Mouse (Mus musculus): ENCODE results near the gene Gkn1.

Gene Gkn1

DNA sequence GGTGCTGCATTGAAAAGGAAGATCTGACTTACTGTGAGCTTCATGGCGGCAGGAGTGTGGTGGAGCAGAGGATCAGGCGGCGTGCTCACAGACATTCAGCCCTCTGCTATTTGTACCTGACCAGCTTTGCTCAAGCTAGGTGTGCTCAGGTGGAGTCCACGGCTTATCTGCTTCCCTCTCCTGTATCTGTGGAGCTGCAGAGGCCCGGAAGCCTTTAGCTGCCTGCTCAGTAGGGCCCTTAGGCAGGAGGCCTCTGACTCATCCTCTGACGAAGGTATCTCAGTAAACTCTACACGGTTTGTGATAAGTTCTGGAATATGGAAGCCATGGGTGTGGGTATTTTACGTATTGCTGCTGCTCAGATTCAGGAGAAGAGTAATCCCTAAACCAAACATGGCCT, at the start of gene Gkn1:
TSS of gene Gkn1 (minus strand) at position 114 of the 400 bp plus-strand sequence.
- DNase-seq (ENCODE audit: low spot score) = no peak

DNA sequence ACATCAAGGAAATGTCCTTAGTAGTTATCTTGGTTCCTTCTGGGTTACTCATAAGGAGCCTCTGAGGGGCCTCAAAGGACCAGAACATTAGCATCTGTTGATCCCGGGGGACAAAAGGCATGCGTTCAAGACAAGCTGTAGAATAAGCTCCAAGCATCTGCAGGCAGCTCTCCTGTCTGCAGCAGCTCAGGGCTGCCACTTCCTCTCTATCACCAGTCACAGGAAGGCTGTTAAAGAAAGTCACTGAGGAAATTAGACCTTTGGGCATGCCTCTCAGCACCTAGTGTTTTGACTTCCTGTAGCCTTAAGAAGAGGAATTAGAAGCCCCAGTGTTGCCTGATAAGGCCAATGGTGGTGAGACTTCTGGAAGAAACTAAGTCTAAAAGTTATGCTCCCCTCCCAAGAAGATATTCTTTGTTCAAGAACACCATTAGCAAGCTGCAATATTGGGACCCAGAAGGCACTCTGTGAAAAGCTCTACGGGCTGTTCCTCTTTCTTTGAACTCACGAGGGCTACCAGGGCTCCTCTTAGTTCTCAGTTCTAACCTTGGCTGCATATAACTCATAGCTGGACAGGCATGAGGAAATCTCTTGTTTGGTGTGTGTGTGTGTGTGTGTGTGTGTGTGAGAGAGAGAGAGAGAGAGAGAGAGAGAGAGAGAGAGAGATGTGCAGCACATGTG, 49.3 kb upstream of the Gkn1 start:
- no peak for DNase-seq (ENCODE audit: low spot score)

DNA sequence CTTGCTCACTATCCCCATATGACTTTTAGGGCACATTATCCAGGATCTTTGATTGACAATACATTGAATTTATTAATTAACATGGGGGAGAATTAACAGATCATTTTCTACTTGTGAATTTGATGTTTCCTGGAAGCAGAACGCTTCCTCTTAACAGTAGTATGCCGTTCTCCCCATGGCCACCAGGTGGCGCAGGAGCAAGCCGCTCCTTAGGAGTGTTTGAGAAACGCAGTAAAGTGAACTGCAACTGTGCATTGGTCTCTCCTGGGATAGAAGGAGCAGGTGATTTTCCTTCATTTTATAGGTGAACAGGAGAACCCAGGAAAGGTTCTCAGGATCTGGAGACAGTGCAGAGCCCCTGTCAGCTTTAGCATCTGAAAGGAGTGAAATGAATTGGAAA, 48.4 kb upstream of the Gkn1 start:
- DNase-seq (ENCODE audit: low spot score) = peak; percentile 85

DNA sequence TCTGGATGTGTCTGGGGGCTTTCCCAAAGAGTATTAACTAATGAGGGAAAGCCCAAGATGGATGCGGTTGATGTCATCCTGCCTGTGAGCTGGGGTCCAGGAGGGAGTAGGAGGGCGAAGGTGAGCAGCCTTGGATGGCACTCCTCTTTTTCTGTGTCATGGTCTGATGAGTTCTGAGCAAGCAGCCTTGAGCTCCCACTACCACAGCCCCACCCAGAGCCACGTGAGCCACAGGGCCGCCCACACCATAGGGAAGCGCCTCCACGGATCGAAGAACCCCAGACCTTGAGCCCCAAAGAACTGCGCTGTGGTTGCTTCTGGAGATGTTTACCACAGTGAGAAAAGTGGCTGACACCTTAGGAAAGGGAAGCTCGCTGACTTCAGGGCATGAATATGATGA, 44.0 kb upstream of the Gkn1 start:
- no peak for DNase-seq (ENCODE audit: low spot score)

DNA sequence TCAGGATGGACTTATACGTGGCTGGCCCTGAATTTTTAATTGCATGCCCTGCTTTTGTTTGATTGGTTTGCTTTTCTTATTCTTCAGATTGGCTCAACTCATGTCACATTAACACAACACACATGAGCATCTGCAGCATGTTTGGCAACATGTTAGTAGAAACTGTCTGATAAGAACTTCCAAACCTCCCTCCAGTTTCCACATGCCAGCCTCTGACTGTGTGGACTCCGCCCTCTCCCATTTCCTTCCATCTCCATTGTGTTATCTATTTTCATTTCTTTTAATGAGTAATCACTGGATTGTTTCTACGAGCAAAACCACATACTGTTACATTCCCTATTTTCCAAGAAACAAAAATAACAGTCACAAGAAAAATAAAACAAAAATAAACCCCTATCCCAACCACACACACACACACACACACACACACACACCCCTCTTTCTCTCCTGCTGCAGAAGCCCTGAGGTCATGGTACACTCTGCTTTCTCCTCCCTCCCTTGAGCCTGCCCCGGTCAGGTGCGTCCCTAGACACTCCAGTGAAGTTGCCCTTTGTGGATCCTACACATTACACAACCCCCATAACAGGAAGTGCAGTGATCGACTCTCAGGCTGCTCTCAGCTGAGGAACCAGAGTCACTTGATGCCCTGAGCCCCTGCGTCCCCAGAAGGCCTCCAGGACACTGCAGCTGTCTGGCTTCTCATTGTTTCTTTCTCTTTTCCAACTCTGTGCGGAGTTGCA, 42.9 kb upstream of the Gkn1 start:
- DNase-seq (ENCODE audit: low spot score) = no peak

DNA sequence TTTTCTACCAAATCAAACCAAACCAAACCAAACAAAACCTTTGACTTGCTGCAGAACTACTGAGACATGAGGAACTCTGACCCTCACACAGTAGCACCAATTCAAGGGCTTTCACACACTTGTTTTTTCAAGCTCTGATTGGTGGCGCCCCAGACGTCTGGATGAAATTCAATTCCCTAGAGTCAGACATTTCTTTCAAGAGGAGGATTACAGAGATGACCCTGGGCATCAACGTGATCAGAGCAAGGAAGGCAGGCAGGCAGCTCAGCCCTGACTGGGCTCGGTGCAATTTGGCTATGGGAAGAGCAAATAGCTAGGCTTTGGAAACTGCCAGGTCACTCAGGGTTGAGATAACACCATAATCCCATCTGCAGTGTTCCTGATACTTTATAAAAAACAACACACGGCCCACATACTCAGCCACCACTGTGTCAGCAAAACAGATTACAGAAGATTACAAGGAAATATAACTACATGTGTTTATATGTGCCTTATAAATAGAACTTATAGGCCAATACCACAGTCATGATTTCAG, 38.8 kb upstream of the Gkn1 start:
- DNase-seq (ENCODE audit: low spot score) = peak; percentile 54

DNA sequence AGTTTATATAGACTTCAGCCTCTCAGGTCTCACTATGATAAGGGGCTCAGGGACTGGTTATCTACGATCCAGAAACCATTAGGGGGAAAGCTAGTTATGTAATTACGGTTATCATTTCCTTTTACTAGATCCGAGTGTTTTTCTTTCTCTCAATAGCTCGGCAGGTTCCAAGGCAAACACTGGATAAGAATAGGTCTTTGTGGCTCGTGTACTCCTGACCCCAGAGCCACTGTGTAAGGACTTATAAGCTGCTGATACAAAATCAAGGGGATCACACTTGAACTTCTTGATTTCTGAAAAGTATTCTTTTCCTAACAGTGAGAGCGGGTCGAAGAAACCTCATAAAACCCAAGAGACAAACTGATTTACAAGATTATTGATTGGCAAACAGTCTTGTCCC, 38.1 kb upstream of the Gkn1 start, which contains the start of gene Gkn3:
TSS of gene Gkn3 (minus strand) at position 59 of the 400 bp plus-strand sequence.
- DNase-seq (ENCODE audit: low spot score) = no peak

DNA sequence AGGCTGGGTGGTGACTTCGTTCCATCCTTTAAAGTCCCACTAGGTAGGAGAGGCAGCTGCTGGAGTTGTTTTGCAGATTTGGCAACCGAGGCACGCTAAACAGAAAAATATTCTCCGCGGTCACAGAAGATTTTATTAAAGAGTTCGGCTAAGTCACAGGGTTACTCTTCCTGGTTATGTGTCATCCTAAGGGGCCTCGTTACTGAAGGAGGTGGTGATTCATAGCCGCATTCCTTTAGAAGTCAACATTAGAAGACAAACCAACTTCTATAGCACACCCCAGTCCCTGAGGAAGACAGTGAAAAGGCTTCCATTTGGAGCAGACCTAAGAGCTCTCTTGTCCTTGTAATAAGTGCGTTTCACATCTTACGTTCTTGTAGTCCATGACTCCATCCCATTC, 35.9 kb upstream of the Gkn1 start:
- DNase-seq (ENCODE audit: low spot score) = no peak

DNA sequence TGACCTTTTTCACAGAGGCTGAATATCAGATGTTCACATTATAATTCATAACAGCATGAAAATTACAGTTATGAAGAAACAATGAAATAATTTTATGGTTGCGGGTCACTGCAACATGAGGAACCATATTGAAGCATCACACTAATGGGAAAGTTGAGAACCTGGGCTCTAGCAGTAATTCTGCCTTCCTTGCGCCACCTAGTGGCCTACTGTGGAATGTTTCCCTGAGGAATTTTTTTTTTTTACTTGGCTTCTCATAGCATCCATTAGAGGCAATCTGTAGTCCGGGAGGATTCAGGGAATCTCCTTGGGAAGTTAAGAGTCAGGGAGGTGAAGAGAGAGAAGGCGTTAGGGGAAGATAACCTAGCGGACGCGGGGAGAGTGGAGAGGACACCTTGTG, 35.5 kb upstream of the Gkn1 start:
- peak; percentile 93 for DNase-seq (ENCODE audit: low spot score)

DNA sequence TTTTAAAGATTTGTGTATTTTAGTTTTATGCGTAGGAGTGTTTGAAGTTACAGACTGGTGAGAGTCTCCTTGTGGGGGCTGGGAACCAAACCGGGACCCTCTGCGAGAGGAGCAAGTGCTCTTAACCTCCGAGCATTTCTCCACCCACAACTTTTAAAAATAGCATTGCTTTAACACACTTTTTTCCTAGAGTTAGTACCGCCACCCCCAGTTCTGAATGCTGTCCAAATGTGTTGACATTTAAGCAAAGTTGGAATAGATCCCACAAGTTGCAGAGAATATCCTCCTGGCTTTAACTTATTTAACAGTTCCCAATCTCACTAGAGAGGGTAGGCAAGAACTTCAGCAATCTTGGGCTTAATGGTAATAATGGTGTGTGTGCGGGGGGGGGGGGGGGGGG, 34.0 kb upstream of the Gkn1 start:
- DNase-seq (ENCODE audit: low spot score) = no peak

DNA sequence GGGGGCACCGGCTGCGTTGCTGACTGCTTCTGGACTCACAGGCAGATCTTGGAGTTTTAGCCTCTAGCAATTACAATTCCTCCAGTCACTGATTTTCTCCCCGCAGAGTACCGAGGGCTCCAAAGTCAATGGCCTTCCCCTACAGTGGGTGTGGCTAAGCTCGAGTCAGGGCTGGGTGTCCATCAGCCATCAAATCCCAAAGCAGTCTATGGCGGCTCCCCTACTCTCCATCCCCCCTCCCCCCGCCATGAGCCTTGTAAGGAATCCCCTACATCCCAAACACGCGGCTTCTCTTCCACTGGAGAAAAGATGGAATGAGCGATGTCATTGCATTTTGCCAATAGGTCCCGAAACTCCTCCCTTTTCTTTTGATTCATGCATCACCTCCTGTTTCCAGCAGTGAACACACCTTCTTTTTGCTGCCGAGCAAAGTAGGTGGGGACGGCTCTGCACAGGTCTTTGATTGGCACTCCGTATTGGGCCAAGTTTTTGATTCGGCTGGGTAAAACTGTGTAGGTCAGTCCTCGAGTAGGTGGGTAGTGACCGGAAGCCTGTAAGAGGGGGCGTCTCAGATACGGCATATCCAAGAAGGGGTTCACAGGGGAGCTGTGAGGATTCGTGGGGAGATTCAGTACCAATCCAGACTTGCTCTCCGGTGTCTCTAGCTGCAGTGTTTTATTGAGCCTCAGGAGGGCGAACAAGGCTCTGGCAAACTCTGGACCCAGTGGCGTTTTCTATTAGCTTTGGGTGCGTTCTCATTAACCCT, 33.4 kb upstream of the Gkn1 start:
- DNase-seq (ENCODE audit: low spot score) = peak; percentile 49

DNA sequence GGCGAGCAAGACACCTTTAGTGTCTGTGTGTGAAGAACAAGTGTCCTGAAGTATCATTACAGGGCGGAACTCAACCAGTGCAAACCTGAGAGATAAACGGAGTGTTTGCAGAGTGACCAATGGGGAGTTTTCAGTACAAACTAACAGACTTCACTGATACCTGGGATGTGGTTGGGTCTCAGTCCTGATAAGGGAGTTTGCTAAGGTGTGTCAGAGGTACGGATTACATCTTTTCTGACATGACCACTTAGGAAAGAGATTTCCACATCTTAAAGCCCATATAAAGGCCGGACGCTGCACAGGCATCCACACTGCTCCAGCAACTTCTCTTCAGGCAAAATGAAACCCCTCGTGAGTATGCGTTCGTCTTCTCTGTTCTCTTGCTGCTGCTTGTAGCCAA, 22.3 kb upstream of the Gkn1 start, which contains the start of gene Gkn2:
TSS of gene Gkn2 (plus strand) at position 301 of the 400 bp plus-strand sequence.
- no peak for DNase-seq (ENCODE audit: low spot score)

DNA sequence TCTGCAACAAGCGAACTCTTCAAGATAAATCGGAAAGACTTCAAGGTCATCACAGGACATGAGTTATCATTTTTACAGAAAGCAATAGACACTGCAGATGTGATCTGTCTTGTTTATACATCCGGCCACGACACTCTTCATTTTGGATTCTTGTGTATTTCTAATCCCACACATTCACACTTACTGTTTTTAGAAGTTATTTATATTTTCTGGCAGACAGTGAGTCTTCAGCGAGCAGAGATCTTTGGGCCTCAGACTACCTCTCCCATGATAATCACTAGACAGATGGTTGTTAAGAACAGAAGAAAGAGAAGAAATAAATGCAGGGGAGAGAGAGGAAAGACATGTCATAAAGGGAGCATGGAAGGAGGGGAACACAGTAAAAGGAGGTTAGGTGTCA, 18.5 kb upstream of the Gkn1 start:
- no peak for DNase-seq (ENCODE audit: low spot score)

DNA sequence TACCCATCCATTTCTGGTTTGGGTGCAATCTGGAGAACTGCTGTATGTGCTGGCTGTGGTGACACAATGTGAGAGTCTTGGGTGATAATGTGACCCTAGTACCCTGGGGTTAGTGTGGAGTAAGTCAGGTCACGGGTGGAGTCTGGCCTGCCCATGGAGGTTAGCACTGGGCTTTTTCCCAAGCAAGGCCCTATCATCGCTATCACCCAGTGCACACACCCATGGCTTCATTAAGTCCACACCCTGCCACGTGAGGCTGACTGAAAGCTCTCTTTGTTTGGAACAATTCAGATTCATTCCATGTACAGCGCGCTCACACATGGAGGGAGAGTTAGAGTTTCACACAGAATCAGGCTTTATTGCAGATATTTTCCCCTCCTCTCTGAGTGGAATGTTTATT, 3.7 kb upstream of the Gkn1 start:
- DNase-seq (ENCODE audit: low spot score) = no peak

DNA sequence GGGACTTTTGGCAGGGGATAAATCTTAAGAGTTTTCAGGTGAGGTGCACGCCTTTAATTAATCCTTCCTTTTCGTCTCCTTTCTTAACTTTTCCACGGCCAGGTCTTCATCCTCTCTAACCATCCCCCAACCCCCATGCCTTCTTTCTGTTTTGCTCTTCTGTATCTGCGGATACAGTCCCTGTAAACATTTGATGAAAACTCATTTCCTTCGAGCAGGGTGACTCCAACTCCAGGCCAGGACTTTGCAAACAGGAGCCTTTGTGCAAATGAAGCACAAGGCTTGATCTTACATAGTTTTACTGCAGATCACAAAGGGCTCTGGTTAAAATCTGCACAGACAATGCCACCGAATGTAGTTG, 14.8 kb downstream of the Gkn1 start:
- no peak for DNase-seq (ENCODE audit: low spot score)

DNA sequence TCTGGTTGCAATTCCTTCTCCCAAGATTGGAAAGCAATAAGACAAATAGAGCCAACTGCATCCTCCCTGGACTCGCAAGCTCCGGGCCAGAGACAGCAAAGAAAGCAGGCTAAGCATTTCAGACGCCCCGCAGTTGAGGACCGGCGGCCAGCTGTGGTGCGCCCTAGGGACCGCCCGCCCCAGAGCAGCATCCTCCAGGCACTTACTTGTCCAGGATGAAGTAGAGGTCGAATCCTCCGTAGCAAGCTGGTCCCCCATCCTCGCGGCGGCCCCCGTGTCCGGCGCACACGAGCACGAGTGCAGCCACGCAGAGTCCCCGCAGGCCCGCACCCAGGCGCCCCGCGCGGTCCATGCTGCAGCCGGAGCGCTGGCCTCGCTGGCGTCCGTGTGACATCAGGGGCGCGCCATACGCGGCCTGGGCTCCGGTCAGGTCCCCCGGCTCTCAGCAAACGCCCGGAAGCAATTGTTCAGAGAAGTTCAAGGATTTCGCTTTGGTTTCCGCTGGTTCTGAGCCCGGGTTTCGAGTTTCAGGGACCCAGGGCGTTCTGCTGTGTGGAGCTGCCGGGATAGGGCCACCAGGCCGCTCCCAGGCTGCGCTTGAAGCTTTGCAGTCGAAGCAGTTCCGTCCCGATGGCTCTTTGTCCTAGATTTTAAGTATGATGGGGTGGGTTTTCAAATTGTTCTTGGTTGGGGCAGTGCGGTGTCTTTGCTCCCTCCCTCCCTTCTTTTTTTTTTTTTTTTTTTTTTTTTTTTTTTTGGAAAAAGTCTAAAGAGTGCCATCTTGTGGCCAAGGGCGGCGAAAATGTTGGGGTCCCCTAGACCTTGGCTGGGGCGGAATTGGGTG, 15.4 kb downstream of the Gkn1 start, which contains the start of gene Antxr1:
TSS of gene Antxr1 (minus strand) at position 731 of the 844 bp plus-strand sequence.
- DNase-seq (ENCODE audit: low spot score) = peak; percentile 81

DNA sequence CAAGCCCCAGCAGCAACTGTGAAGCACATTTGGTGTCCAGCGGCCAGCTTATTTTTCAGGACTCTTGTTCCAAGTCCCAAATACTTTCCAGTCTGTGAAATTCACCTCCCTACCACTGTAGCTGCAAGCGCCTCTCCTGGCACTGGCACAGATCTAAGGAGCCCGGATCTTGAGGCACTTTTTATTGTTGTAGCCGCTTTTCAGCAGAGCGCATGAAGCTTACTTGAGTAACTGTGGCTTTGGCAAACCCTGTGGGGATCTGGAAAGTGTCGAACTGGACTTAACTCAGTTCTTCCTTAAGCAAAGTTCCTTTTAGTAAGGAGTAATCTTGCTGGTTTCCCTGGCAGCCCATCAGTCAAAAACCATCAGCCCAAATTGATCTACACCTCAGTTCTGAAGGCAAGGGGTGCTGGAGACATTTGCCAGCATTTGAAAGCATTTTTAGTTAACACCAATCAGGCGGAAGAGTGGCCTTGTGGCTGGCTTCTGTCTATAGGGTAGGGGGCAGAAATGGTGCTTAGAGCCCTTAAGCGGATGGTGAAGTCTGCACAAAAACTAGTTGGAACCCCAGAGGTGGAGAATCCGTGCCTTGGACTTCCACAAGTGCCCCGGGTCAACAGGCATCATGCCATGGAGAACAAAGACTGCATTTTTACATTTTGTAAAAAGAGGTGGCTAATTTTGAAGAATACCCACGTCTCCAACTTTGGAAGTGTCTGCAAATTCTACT, 16.2 kb downstream of the Gkn1 start:
- peak; percentile 69 for DNase-seq (ENCODE audit: low spot score)

DNA sequence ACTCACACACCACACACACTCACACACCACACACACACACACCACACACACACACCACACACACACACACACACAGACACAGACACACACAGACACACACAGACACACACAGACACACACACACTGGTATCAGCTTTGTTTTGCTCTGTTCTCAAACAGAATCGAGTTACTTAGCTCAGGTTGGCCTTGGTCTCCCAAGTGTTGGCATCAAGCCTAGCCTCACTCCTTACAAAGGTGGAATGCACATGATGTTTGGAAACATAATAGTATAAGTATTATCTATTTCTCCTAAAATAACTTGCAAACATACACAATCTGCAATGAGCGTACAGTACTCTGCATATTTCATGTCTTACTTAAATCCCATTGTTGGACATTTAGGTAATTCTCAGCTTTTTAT, 18.4 kb downstream of the Gkn1 start:
- DNase-seq (ENCODE audit: low spot score) = no peak

DNA sequence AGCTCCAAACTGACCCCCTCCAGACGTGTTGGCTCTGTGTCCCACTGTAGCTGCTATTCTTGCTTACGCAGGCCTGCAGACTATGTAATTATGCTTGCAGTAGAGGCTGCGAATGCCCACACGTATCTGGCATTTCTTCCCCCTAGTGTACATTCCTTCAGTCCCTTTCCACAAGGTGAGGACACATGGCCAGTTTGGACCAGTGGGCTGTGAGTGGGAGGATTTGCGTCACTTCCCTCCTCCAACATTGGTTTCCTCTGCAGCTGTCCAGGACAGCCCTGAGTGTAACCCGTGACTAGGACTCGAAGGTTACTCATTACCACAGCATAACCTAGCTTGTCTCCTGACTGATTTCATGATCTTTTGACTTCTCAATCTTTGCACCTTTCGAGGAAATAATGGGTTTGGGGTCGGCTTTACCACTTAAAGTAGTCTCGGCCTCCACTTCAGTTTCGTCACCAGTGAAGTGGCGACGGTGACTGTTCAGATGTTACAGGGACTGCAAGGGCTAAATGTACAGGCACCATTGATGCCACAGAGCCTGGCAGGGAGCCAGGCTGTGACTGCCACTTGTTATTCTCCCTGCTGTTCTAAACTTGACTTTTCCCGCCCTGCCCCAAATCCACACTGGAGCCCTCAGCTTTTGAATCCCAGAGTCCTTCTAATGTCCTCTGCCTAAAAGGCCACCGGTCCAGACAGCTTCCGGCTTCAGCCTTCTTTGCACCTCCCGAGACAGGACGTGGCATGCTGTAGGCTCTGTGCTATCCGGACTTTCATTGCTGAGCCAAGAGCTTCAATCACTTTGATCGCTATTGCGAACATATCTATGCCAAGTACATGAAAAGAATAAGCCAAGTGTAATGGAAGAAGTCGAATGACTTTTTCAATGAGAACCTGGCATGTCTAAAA, 22.2 kb downstream of the Gkn1 start:
- DNase-seq (ENCODE audit: low spot score) = no peak

DNA sequence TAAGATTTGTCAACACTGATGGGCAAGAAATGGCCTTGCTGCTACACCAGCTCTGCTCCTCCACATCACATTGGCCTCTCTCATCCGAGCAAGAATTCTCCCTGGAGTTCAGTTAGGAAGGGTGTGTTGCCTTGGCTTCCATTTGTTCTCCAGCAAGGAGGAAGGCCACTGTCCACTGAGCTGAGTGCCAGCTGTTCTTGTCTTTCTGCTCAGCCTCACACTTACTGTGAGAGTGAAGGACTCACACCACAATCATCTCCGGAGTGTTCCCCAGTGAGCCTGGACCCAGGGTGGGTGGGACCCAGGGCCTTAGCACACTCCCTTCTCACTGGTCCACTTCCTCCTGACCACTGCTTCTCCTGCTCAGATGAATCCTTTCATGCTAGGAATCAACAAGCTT, 23.8 kb downstream of the Gkn1 start:
- no peak for DNase-seq (ENCODE audit: low spot score)

Measured in embryo, embryonic 10.5 days (tissue).